Mouse (Mus musculus) hematopoietic multipotent progenitor cell, adult 10-12 weeks (in vitro differentiated cells): Measurements from ENCODE around the gene Gm44579. TPM values are rescaled to one million over a fixed set of nuclear protein-coding genes. Genes with fewer than 3 reads are reported as not detected.

ENCODE experiments used
- polyA plus RNA-seq: library from polyadenylated mRNA; stranded (reverse); fragments of >175 nt; gene quantifications from 2 replicates; pipeline ENCODE4 v1.2.3, GENCODE M21; 2012; ENCODE audit warnings: low replicate concordance

Gene Gm44579
- not detected in 2 replicates for polyA plus RNA-seq

DNA sequence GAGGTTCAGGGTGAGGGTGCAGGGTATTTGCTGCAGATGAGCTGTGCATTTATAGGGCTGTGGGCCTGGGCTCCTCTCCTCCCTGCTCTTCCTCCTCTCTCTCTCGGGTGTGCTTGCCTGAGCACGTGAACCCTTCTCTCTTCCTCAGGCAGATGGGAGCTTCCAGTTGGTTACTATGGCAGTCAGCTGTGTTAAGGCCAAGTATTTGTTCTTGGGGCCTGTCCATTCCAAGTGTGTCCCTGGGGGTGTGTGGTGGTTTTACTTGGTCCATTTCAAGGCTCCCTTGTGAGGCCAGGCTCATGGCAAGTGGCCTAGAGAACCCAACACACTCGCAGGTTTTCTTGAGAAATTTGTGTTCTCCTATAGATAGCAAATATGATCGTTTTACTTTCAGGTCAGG lies at the start of gene Gm44579, which contains the start of gene Olfr287:
Gm44579 (minus strand) TSS at position 101 of the 400 bp plus-strand sequence.
Olfr287 (minus strand) TSS at position 180 of the 400 bp plus-strand sequence.

DNA sequence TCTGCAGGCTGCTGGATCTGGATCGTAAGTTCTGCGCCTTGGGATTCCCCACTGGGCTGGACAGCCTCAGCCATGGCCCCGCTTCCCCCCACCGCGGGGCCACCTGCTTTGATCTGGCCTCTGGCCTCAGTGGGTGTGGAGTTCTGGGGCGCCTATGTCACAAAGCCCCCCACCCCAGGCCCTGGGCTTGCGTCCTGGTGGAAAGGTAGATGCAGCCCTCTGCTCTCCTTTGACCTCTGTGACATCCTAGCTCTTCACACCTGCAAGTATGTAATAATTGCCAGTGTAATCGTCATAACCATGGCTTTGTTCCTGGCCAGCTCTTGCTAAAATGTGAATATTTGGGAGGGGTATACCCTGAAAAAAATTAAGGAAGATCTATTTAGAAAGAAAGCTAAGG lies 36.4 kb upstream of the Gm44579 start, which contains the start of gene H1fnt:
H1fnt (minus strand) TSS at position 101 of the 400 bp plus-strand sequence.

DNA sequence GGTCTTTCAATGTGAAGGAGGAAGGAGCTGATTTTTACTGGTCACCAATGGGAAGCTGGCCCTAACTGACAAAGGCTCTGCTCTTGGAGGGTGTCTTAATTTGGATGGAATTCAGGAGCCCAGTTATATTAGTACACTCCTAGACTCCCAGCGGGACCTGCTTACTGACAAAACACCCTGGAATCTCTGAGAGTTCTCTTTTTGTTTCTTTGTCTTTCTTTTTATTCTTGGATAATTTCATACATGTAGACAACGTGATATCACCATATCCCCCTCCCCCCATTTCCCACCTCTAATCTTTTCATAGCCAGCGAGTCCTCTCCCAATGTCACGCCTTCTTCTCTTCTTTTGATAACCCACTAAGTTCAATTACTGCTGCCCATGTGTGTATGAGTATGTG lies 13.6 kb upstream of the Gm44579 start, which contains the start of gene Olfr286:
Olfr286 (minus strand) TSS at position 101 of the 400 bp plus-strand sequence.

DNA sequence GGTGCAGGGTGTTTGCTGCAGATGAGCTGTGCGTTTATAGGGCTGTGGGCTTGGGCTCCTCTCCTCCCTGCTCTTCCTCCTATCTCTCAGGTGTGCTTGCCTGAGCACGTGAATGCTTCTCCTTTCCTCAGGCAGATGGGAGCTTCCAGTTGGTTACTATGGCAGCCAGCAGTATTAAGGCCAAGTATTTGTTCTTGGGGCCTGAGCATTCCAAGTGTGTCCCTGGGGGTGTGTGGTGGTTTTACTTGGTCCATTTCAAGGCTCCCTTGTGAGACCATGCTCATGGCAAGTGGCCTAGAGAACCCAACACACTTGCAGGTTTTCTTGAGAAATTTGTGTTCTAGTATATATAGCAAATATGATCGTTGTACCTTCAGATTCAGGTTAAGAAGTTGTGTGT lies 25.3 kb downstream of the Gm44579 start, which contains the start of gene Olfr288:
Olfr288 (minus strand) TSS at position 101 of the 400 bp plus-strand sequence.

DNA sequence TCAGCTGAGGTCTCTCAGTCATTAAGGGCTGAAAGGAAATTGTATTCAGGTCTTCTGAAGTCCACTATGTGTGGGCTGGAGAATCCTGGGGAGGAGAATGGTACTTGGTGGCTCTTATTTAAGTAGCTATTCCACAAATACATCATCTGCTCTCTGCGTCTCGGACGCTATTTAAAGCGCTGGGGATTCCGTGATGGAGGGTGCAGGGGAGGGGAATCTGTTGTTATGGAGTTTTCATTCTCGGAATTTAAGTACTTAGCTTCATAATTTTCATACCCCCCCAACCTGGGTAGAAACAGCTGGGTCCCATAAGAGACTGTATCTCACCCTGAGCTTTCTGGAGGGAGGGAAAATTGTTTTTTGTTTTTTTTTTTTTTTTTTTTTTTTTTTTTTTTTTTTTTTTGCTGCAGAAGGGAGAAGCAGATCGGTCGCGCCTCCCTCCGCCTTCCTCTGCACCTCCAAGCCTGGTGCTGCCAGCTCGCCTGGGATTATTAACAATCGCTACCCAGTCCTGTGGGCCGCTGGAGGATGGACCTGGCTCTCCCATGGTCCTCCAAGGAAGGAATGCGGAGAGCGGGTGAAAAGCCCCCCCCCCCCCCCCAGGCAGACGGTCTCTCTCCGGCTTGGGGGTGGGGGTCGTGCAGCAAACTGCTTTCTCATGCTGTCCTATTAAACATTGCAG lies 53.7 kb downstream of the Gm44579 start, which contains the start of gene Ccdc184:
Ccdc184 (plus strand) TSS at position 196 of the 682 bp plus-strand sequence.

DNA sequence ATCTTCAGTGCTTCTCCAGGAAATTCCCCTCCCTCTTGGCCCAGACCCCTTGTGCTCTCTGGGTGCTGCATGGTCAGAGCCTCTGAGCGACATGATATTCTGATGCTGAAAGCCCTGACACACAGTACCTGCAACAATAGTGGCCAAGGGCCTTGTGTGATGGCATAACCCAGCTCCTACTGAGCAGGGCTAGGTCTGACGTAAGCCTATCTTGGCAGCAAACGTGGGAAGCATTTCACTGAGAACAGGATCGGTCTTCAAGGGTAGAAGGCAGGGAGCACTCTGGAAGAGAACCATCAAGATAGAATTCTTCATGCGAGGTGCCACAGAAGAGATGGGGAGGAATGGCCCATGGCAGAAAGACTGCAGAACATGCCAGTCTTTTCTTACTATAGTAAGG lies 55.3 kb downstream of the Gm44579 start, which contains the start of gene Asb8:
Asb8 (minus strand) TSS at position 101 of the 400 bp plus-strand sequence.

Other genes with a start within 250 kb of the Gm44579 start
- gene Col2a1, start 216.3 kb downstream of the Gm44579 start, polyA plus RNA-seq: 0.08 and 0.13 TPM in 2 replicates
- 0.92 and 4.1 TPM in 2 replicates for gene Pfkm, start 128.4 kb downstream of the Gm44579 start, polyA plus RNA-seq
- 13.0 and 14.5 TPM in 2 replicates for gene Senp1, start 127.2 kb downstream of the Gm44579 start, polyA plus RNA-seq
- 3.5 and 5.5 TPM in 2 replicates for gene Asb8, start 55.4 kb downstream of the Gm44579 start, polyA plus RNA-seq
- gene Ccdc184, start 53.8 kb downstream of the Gm44579 start, polyA plus RNA-seq: 0.30 and 0.68 TPM in 2 replicates
- gene Olfr288, start 25.4 kb downstream of the Gm44579 start, polyA plus RNA-seq: not detected in 2 replicates
- not detected in 2 replicates for gene Olfr287, start 79 bp upstream of the Gm44579 start, polyA plus RNA-seq
- not detected in 2 replicates for gene Olfr286, start 13.5 kb upstream of the Gm44579 start, polyA plus RNA-seq
- not detected in 2 replicates for gene H1fnt, start 36.3 kb upstream of the Gm44579 start, polyA plus RNA-seq
- not detected in 2 replicates for gene Zfp641, start 75.2 kb upstream of the Gm44579 start, polyA plus RNA-seq
- gene Olfr285, start 96.4 kb upstream of the Gm44579 start, polyA plus RNA-seq: not detected in 2 replicates
- gene Olfr284, start 120.0 kb upstream of the Gm44579 start, polyA plus RNA-seq: not detected in 2 replicates
- not detected in 2 replicates for gene Olfr283, start 160.0 kb upstream of the Gm44579 start, polyA plus RNA-seq
- gene Olfr282, start 210.2 kb upstream of the Gm44579 start, polyA plus RNA-seq: not detected in 2 replicates
- not detected in 2 replicates for gene Olfr281, start 231.6 kb upstream of the Gm44579 start, polyA plus RNA-seq
- not detected in 2 replicates for gene OR5BS1P, start 248.9 kb upstream of the Gm44579 start, polyA plus RNA-seq